ENCODE assay signal across 38 mouse cellular contexts in genomic region chr4:126742976-126743375, GRCm38 (mm10). TPM values are rescaled to one million over a fixed set of nuclear protein-coding genes. Genes with fewer than 3 reads are reported as not detected.
"Had no signal": no experiment of that assay in that cellular context is flagged by ENCODE, and none has a peak within 500 bp of the region (broad histone marks: within the 10 kb centered on the region; RNA-seq: fewer than 3 reads in every experiment).

No protein-coding gene starts in this region.

- H3K4me2 ChIP-seq: heart, embryonic 12.5 days; hindbrain, embryonic 12.5 days; hindbrain, embryonic 14.5 days; limb, embryonic 13.5 days; limb, embryonic 15.5 days; liver, embryonic 12.5 days had no signal

- ATAC-seq: hindbrain, embryonic 16.5 days; inflammation-experienced regulatory T-cells, adult 6 months; intestine, embryonic 16.5 days; liver, embryonic 12.5 days had no signal

- DNase-seq: gastrocnemius, adult 2 months; gastrocnemius, postnatal 10 days; gastrocnemius, postnatal 25 days; heart, adult 2 months; heart, postnatal 14 days; heart, postnatal 4 days; kidney, adult 18-20 months; kidney, adult 8-10 months; kidney, postnatal 10 days; kidney, postnatal 25 days; left cerebral cortex, postnatal 4 days had no signal

- H3K9ac ChIP-seq: heart, embryonic 12.5 days; hindbrain, embryonic 14.5 days; limb, embryonic 13.5 days; limb, embryonic 15.5 days; liver, embryonic 12.5 days; liver, embryonic 14.5 days had no signal

- H3K27ac ChIP-seq: gastrocnemius, adult 2 months; heart, adult 2 months; hindbrain, embryonic 10.5 days; hindbrain, embryonic 12.5 days; hindbrain, embryonic 14.5 days; limb, embryonic 13.5 days; limb, embryonic 15.5 days; liver, embryonic 12.5 days; liver, embryonic 14.5 days had no signal

- H3K9me3 ChIP-seq: heart, embryonic 12.5 days; hindbrain, embryonic 10.5 days; hindbrain, embryonic 12.5 days; limb, embryonic 13.5 days; limb, embryonic 15.5 days; liver, embryonic 12.5 days had no signal

- H3K4me3 ChIP-seq: gastrocnemius, adult 2 months; heart, adult 2 months; heart, embryonic 12.5 days; hindbrain, embryonic 10.5 days; hindbrain, embryonic 12.5 days; limb, embryonic 13.5 days; limb, embryonic 15.5 days; liver, embryonic 12.5 days had no signal

RNA-seq across cellular contexts. Expression of gene Tfap2e, which starts 6.9 kb away (rescaled TPM):
- total RNA-seq: gastrocnemius, adult 2 months; gastrocnemius, postnatal 10 days; gastrocnemius, postnatal 25 days; gastrocnemius, postnatal 4 days; granulocyte monocyte progenitor cell, adult 5-6 weeks; heart, adult 2 months; heart, postnatal 14 days; heart, postnatal 4 days; layer of hippocampus, adult 18-20 months; layer of hippocampus, postnatal 10 days; layer of hippocampus, postnatal 25 days; left cerebral cortex, adult 18-20 months; left cerebral cortex, adult 8-10 months; left cerebral cortex, postnatal 10 days; left cerebral cortex, postnatal 25 days; left cerebral cortex, postnatal 4 days had no signal
- polyA plus RNA-seq: heart, embryonic 12.5 days; heart, embryonic 14.5 days; heart, embryonic 16.5 days; inflammation-experienced regulatory T-cells, adult 6 months; intestine, embryonic 16.5 days; kidney, embryonic 14.5 days; kidney, embryonic 16.5 days; large intestine, adult 2 months; limb, embryonic 11.5 days; liver, embryonic 12.5 days; liver, embryonic 14.5 days; liver, embryonic 16.5 days had no signal
